19 mouse cellular contexts compared by ENCODE assay signal in genomic region chr15:100058143-100058542, GRCm38 (mm10). TPM values are rescaled to one million over a fixed set of nuclear protein-coding genes. Genes with fewer than 3 reads are reported as not detected.
DNase-seq lines count a peak whose midpoint lies in the region; ATAC-seq lines count a peak whose summit lies in the region.
"Had no signal": no experiment of that assay in that cellular context is flagged by ENCODE, and none has a peak within 500 bp of the region (broad histone marks: within the 10 kb centered on the region; RNA-seq: fewer than 3 reads in every experiment).

No protein-coding gene starts in this region.

- no peak for DNase-seq in heart, postnatal 4 days
- DNase-seq in T-cell, adult 2 months (ENCODE audit: low spot score) = peak; percentile 25
- peak; percentile 40 for DNase-seq in liver
- DNase-seq in right cerebral cortex, postnatal 4 days = no peak
- no peak for DNase-seq in left cerebral cortex, adult 8-10 months (ENCODE audit: low spot score in 2 of 2)
- DNase-seq in lung, postnatal 4 days = no peak
- DNase-seq: cerebellum, postnatal 10 days; heart, postnatal 14 days; kidney, adult 2 months; kidney, postnatal 25 days; layer of hippocampus, adult 9-11 months had no signal

- H3K36me3 ChIP-seq in heart, embryonic 12.5 days = no peaks in the 10 kb centered on the region; the same call in none of the 2 replicates
- H3K36me3 ChIP-seq: neural tube, embryonic 13.5 days had no signal

- H3K4me2 ChIP-seq in heart, embryonic 12.5 days = no peak overlapping the region
- H3K4me2 ChIP-seq: hindbrain, embryonic 14.5 days; neural tube, embryonic 13.5 days had no signal

- H3K9me3 ChIP-seq in heart, embryonic 12.5 days (replicated peaks) = no peaks in the 10 kb centered on the region
- H3K9me3 ChIP-seq: heart, embryonic 10.5 days; midbrain, embryonic 10.5 days; neural tube, embryonic 13.5 days had no signal

- 0 out of 2 replicates have a peak, but pooled peaks have one; percentile 33 for ATAC-seq in heart, embryonic 12.5 days (ENCODE audit: insufficient number of reproducible peaks, low FRiP score)
- peak; percentile 90 for ATAC-seq in megakaryocyte progenitor cell, adult 5-6 weeks (replicated peaks; ENCODE audit: poor library complexity)
- ATAC-seq: forebrain, embryonic 14.5 days; lung, postnatal 0 days had no signal

- H3K9ac ChIP-seq in heart, embryonic 12.5 days = no peak overlapping the region
- H3K9ac ChIP-seq: hindbrain, embryonic 14.5 days; neural tube, embryonic 13.5 days had no signal

- no peaks in the 10 kb centered on the region for H3K27me3 ChIP-seq in heart, embryonic 12.5 days (replicated peaks)
- H3K27me3 ChIP-seq: neural tube, embryonic 13.5 days had no signal

- WGBS in heart, embryonic 12.5 days = 71% methylated on average over 3 of the region's 3 CpGs

- no peak overlapping the region for H3K4me3 ChIP-seq in heart, embryonic 12.5 days
- H3K4me3 ChIP-seq: heart, embryonic 10.5 days; midbrain, embryonic 10.5 days; neural tube, embryonic 13.5 days had no signal

- no peak overlapping the region for H3K27ac ChIP-seq in heart, embryonic 12.5 days (ENCODE audit: poor library complexity, severe bottlenecking)
- H3K27ac ChIP-seq: heart, embryonic 10.5 days; hindbrain, embryonic 14.5 days; midbrain, embryonic 10.5 days; neural tube, embryonic 13.5 days had no signal

- peaks cover 28% of the 10 kb centered on the region for H3K4me1 ChIP-seq in heart, embryonic 12.5 days (replicated peaks)

RNA-seq across cellular contexts. Expression of gene Dip2b, which starts 19.7 kb away (rescaled TPM):
- 16.3 and 18.6 TPM in 2 replicates for polyA plus RNA-seq in heart, embryonic 12.5 days (2016; fragmentation: Nextera tagmentation; extraction: Ambion mirVana)
- 10 to 100 TPM; 38.7 to 39.2 TPM for total RNA-seq in heart, postnatal 4 days (2021)
- 17.5 and 17.6 TPM in 2 replicates for total RNA-seq in megakaryocyte progenitor cell, adult 5-6 weeks (2015)
- 10.2 TPM in 2 replicates for total RNA-seq in megakaryocyte progenitor cell, adult 5-6 weeks (2017)
- 10 to 100 TPM; 61.2 to 64.7 (median 62.8) TPM for total RNA-seq in left cerebral cortex, adult 8-10 months (2022)

Comparison
In these comparisons a context has a peak if more than half of its experiments do, and no peak if none do; other contexts are left out.
1. DNase-seq: peak in T-cell, adult 2 months (single experiment) and liver (single experiment); none in heart, postnatal 4 days (single experiment), right cerebral cortex, postnatal 4 days (single experiment), left cerebral cortex, adult 8-10 months (0 of 2) and lung, postnatal 4 days (0 of 2).